Mouse (Mus musculus): ENCODE results near the gene Ccdc177. TPM values are rescaled to one million over a fixed set of nuclear protein-coding genes. Genes with fewer than 3 reads are reported as not detected.

The Ccdc177 gene
- not detected in 2 replicates for polyA plus RNA-seq (2012; rRNA removed)

GRCm38 (mm10) chr12:80760396-80760801 lies at the start of gene Ccdc177:
Gene Ccdc177 (minus strand): TSS chr12:80760687.
- TF ChIP-seq POLR2A (IDR thresholded peaks at IDR 0.05; ENCODE audit: low read depth, low read length) (no peak), CTCF (conservative IDR thresholded peaks at IDR 0.05; ENCODE audit: insufficient read depth, insufficient read length, low read depth, low read length) (peak; percentile 79)
- H3K27ac ChIP-seq (ENCODE audit: insufficient read depth, low read depth, low read length) = no peak within 1 kb of the TSS
- H3K27me3 ChIP-seq (replicated peaks; ENCODE audit: control insufficient read depth, insufficient read depth, low read length) = peaks cover 6% of the 10 kb centered on the region; the same call in 1 of the 2 replicates
- peak; percentile 77 for DNase-seq
- H3K4me1 ChIP-seq (ENCODE audit: control insufficient read depth, insufficient read depth, low read length) = no peaks in the 10 kb centered on the region
- no peaks in the 10 kb centered on the region for H3K36me3 ChIP-seq (ENCODE audit: control insufficient read depth, insufficient read depth, low read length)
- under 1% methylated on average over 24 of the region's 24 CpGs for WGBS
- H3K4me3 ChIP-seq (ENCODE audit: insufficient read depth, low read depth, low read length) = peak within 1 kb of the TSS; percentile 0; the same call in 1 of the 2 replicates

DNA sequence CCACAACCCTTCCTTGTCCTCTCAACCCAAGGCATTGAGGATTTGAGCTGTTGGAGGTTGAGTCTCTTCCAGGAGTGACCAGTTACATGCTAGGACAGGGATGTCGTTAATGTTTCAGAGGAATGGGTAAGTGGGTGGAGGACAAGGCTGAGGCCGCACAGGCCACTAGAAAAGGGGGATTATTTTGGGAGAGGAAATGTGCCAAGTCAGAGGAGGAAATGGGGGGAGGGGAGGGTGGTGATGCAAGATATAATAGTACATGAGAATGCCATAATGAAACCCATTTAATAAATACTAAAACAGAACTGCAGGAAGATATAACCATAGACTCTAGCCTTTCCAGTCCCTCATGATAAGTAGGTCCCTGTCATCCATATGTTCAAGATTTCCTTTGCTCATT lies 49.5 kb upstream of the Ccdc177 start:
- Histone ChIP-seq H3K27ac (ENCODE audit: insufficient read depth, low read depth, low read length) (no peak overlapping the region), H3K4me1 (ENCODE audit: control insufficient read depth, insufficient read depth, low read length) (peaks cover 38% of the 10 kb centered on the region), H3K36me3 (ENCODE audit: control insufficient read depth, insufficient read depth, low read length) (no peaks in the 10 kb centered on the region), H3K4me3 (ENCODE audit: insufficient read depth, low read depth, low read length) (no peak overlapping the region), H3K27me3 (replicated peaks; ENCODE audit: control insufficient read depth, insufficient read depth, low read length) (no peaks in the 10 kb centered on the region)
- TF ChIP-seq CTCF (conservative IDR thresholded peaks at IDR 0.05; ENCODE audit: insufficient read depth, insufficient read length, low read depth, low read length) = no peak
- WGBS = 56% methylated on average over 2 of the region's 2 CpGs
- no peak for DNase-seq

GRCm38 (mm10) chr12:80807451-80808085 lies 47.1 kb upstream of the Ccdc177 start:
- Histone ChIP-seq H3K36me3 (ENCODE audit: control insufficient read depth, insufficient read depth, low read length) (no peaks in the 10 kb centered on the region), H3K4me1 (ENCODE audit: control insufficient read depth, insufficient read depth, low read length) (peaks cover 54% of the 10 kb centered on the region), H3K4me3 (ENCODE audit: insufficient read depth, low read depth, low read length) (no peak overlapping the region), H3K27ac (ENCODE audit: insufficient read depth, low read depth, low read length) (0 out of 2 replicates have a peak overlapping the region, but pooled peaks have one; percentile 30), H3K27me3 (replicated peaks; ENCODE audit: control insufficient read depth, insufficient read depth, low read length) (no peaks in the 10 kb centered on the region)
- no peak for DNase-seq
- no peak for TF ChIP-seq CTCF (conservative IDR thresholded peaks at IDR 0.05; ENCODE audit: insufficient read depth, insufficient read length, low read depth, low read length)
- TF ChIP-seq POLR2A (IDR thresholded peaks at IDR 0.05; ENCODE audit: low read depth, low read length) = no peak
- WGBS = 61% methylated on average over 2 of the region's 2 CpGs

DNA sequence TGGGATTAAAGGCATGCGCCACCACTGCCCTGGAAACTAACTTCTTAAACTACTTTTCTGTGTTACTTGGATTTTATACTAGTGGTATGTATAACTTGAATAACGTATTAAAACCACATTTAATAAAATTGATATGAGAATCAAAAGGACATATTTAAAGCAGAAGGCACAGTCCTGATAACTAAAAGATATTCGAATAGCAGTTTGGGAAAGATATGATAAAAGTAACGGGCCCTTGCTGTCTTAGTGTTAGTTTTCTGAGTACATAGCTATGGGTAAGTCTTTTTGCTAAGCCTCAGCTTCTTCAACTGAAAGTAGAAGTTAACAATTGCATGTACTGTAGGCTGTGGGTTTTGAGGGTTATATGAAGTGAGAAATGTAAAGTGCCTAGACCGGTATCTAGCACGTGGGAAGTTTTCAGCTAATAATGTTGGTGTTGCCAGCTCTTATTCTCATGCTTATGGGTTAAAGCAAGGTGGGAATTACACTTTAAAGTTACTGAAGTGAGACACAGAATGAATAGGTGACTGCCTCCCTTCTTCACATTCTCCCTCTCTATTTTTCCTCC lies 44.5 kb upstream of the Ccdc177 start:
- WGBS = 82% methylated on average over 6 of the region's 6 CpGs

DNA sequence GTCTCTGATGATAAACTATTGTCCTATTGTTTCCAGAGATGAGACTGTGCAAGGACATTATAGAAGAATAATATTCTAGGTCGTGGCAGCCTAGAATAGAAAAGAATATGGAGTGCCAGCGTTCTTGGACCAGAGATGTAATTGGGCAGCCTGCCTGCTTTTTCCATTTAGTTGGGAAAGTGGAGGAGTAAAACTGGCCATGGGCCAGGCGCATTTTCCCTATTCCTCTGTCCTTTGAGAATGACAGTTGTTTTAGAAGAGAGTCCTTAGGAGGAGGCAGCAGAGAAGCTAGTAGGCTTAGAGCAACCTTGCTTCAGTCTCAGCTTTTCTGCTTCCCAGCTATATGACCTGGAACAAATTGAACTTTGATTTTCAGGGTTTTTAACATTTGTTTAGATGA lies 43.4 kb upstream of the Ccdc177 start:
- Histone ChIP-seq H3K27me3 (replicated peaks; ENCODE audit: control insufficient read depth, insufficient read depth, low read length) (no peaks in the 10 kb centered on the region), H3K4me3 (ENCODE audit: insufficient read depth, low read depth, low read length) (no peak overlapping the region), H3K4me1 (ENCODE audit: control insufficient read depth, insufficient read depth, low read length) (peaks cover 37% of the 10 kb centered on the region), H3K36me3 (ENCODE audit: control insufficient read depth, insufficient read depth, low read length) (no peaks in the 10 kb centered on the region), H3K27ac (ENCODE audit: insufficient read depth, low read depth, low read length) (peak overlapping the region; percentile 16; the same call in 1 of the 2 replicates)
- peak; percentile 75 for DNase-seq
- no peak for TF ChIP-seq CTCF (conservative IDR thresholded peaks at IDR 0.05; ENCODE audit: insufficient read depth, insufficient read length, low read depth, low read length)
- no peak for TF ChIP-seq POLR2A (IDR thresholded peaks at IDR 0.05; ENCODE audit: low read depth, low read length)
- 31% methylated on average over 3 of the region's 3 CpGs for WGBS

More for the DNA sequence above, 44.5 kb upstream of the Ccdc177 start:
- Histone ChIP-seq H3K27ac (ENCODE audit: insufficient read depth, low read depth, low read length) (no peak overlapping the region), H3K4me1 (ENCODE audit: control insufficient read depth, insufficient read depth, low read length) (peaks cover 43% of the 10 kb centered on the region), H3K27me3 (replicated peaks; ENCODE audit: control insufficient read depth, insufficient read depth, low read length) (no peaks in the 10 kb centered on the region), H3K4me3 (ENCODE audit: insufficient read depth, low read depth, low read length) (no peak overlapping the region), H3K36me3 (ENCODE audit: control insufficient read depth, insufficient read depth, low read length) (no peaks in the 10 kb centered on the region)
- DNase-seq = no peak
- TF ChIP-seq CTCF (conservative IDR thresholded peaks at IDR 0.05; ENCODE audit: insufficient read depth, insufficient read length, low read depth, low read length) (no peak), POLR2A (IDR thresholded peaks at IDR 0.05; ENCODE audit: low read depth, low read length) (no peak)

- H3K36me3 ChIP-seq (ENCODE audit: control insufficient read depth, insufficient read depth, low read length) = no peaks in the 10 kb centered on the region
- no peaks in the 10 kb centered on the region for H3K27me3 ChIP-seq (replicated peaks; ENCODE audit: control insufficient read depth, insufficient read depth, low read length)
- H3K27ac ChIP-seq (ENCODE audit: insufficient read depth, low read depth, low read length) = no peak overlapping the region
- no peak for TF ChIP-seq POLR2A (IDR thresholded peaks at IDR 0.05; ENCODE audit: low read depth, low read length)
- TF ChIP-seq CTCF (conservative IDR thresholded peaks at IDR 0.05; ENCODE audit: insufficient read depth, insufficient read length, low read depth, low read length) = no peak
- no peak for DNase-seq
- H3K4me3 ChIP-seq (ENCODE audit: insufficient read depth, low read depth, low read length) = no peak overlapping the region
- 98% methylated on average over 1 of the region's 1 CpGs for WGBS
- H3K4me1 ChIP-seq (ENCODE audit: control insufficient read depth, insufficient read depth, low read length) = peaks cover 25% of the 10 kb centered on the region
These were observed 41.0 kb upstream of the Ccdc177 start for GRCm38 (mm10) chr12:80801443-80801842.

- DNase-seq = no peak
- Histone ChIP-seq H3K27me3 (replicated peaks; ENCODE audit: control insufficient read depth, insufficient read depth, low read length) (no peaks in the 10 kb centered on the region), H3K27ac (ENCODE audit: insufficient read depth, low read depth, low read length) (no peak overlapping the region), H3K4me3 (ENCODE audit: insufficient read depth, low read depth, low read length) (no peak overlapping the region), H3K4me1 (ENCODE audit: control insufficient read depth, insufficient read depth, low read length) (peaks cover 32% of the 10 kb centered on the region), H3K36me3 (ENCODE audit: control insufficient read depth, insufficient read depth, low read length) (no peaks in the 10 kb centered on the region)
- 92% methylated on average over 3 of the region's 3 CpGs for WGBS
- TF ChIP-seq CTCF (conservative IDR thresholded peaks at IDR 0.05; ENCODE audit: insufficient read depth, insufficient read length, low read depth, low read length) (no peak), POLR2A (IDR thresholded peaks at IDR 0.05; ENCODE audit: low read depth, low read length) (no peak)
These were observed 39.7 kb upstream of the Ccdc177 start for GRCm38 (mm10) chr12:80800156-80800555.
